Mouse (Mus musculus): ENCODE results near the gene M6pr.

GRCm38 (mm10) chr6:122306707-122307106, 1.8 kb upstream of the M6pr start:
- TF ChIP-seq CTCF (IDR thresholded peaks at IDR 0.05; ENCODE audit: low read depth, low read length) (no peak), GATA1 (IDR thresholded peaks at IDR 0.05; ENCODE audit: borderline replicate concordance, low read length) (no peak), POLR2AphosphoS5 (IDR thresholded peaks at IDR 0.05; ENCODE audit: insufficient replicate concordance, low read depth, low read length) (no peak), TAL1 (conservative IDR thresholded peaks at IDR 0.05; ENCODE audit: low read depth, low read length) (no peak), GATA2 (IDR thresholded peaks at IDR 0.05; ENCODE audit: borderline replicate concordance, low read depth, low read length) (no peak)

Measured in G1E (cell line).